Mouse (Mus musculus) layer of hippocampus, postnatal 36 days (tissue): ENCODE data around the gene Pdzk1. TPM values are rescaled to one million over a fixed set of nuclear protein-coding genes. Genes with fewer than 3 reads are reported as not detected.

Experiments used
- DNase-seq, 2 experiments: peaks; one replicate each; pipeline ENCODE4 v3.0.0; 2022
- total RNA-seq, 2 experiments: library from RNA; stranded (reverse); gene quantifications; 2 replicates each; pipeline ENCODE4 v1.2.3; 2021

The Pdzk1 gene
- total RNA-seq, 2 experiments from 2014 or later: 0.15 TPM; not detected in 1

GRCm38 (mm10) chr3:96836414-96836813, 7.3 kb downstream of the Pdzk1 start:
- no peak for DNase-seq

- DNase-seq: no peak
These were observed 10.0 kb downstream of the Pdzk1 start for GRCm38 (mm10) chr3:96838996-96839645.

GRCm38 (mm10) chr3:96845191-96845590, 16.1 kb downstream of the Pdzk1 start:
- DNase-seq: no peak

- no peak for DNase-seq
These were observed 16.7 kb downstream of the Pdzk1 start for GRCm38 (mm10) chr3:96845806-96846205.

- no peak for DNase-seq
These were observed 17.9 kb downstream of the Pdzk1 start for GRCm38 (mm10) chr3:96846985-96847384.

- DNase-seq: no peak
These were observed 18.6 kb downstream of the Pdzk1 start for GRCm38 (mm10) chr3:96847661-96848060.

- DNase-seq: peak in 1 of 2 experiments; percentile 22
These were observed 19.4 kb downstream of the Pdzk1 start for GRCm38 (mm10) chr3:96848470-96848869.

GRCm38 (mm10) chr3:96849168-96849727, 20.2 kb downstream of the Pdzk1 start:
- no peak for DNase-seq

GRCm38 (mm10) chr3:96852561-96852960, 23.5 kb downstream of the Pdzk1 start:
- DNase-seq: no peak

GRCm38 (mm10) chr3:96854376-96854775, 25.3 kb downstream of the Pdzk1 start:
- no peak for DNase-seq

- DNase-seq: no peak
These were observed 26.7 kb downstream of the Pdzk1 start for GRCm38 (mm10) chr3:96855833-96856232.

- DNase-seq: no peak
These were observed 31.4 kb downstream of the Pdzk1 start for GRCm38 (mm10) chr3:96860498-96860897.

- no peak for DNase-seq
These were observed 38.8 kb downstream of the Pdzk1 start for GRCm38 (mm10) chr3:96867863-96868262.

GRCm38 (mm10) chr3:96868566-96868965, 39.5 kb downstream of the Pdzk1 start:
- DNase-seq: no peak

- no peak for DNase-seq
These were observed 40.0 kb downstream of the Pdzk1 start for GRCm38 (mm10) chr3:96869091-96869490.

GRCm38 (mm10) chr3:96870270-96870669, 41.2 kb downstream of the Pdzk1 start:
- no peak for DNase-seq

- no peak for DNase-seq
These were observed 42.0 kb downstream of the Pdzk1 start for GRCm38 (mm10) chr3:96871070-96871469.

GRCm38 (mm10) chr3:96872501-96872900, 43.4 kb downstream of the Pdzk1 start:
- no peak for DNase-seq

- DNase-seq: no peak
These were observed 45.9 kb downstream of the Pdzk1 start for GRCm38 (mm10) chr3:96874808-96875571.

GRCm38 (mm10) chr3:96879536-96879935, 50.5 kb downstream of the Pdzk1 start:
- no peak for DNase-seq

GRCm38 (mm10) chr3:96880385-96880784, 51.3 kb downstream of the Pdzk1 start:
- no peak for DNase-seq

- no peak for DNase-seq
These were observed 52.5 kb downstream of the Pdzk1 start for GRCm38 (mm10) chr3:96881557-96881956.

GRCm38 (mm10) chr3:96882061-96882849, 53.2 kb downstream of the Pdzk1 start:
- no peak for DNase-seq
